Mouse (Mus musculus) megakaryocyte, embryonic 14.5 days (primary cell): ENCODE results near the gene Rab5a.

ENCODE experiments used
- FLI1 ChIP-seq: IDR thresholded peaks from 2 replicates; pipeline ENCODE4 v1.6.1; 2012; ENCODE audit warnings: low read length, inconsistent platforms, mixed read lengths
- GATA1 ChIP-seq: IDR thresholded peaks from 3 replicates; pipeline ENCODE4 v1.6.1; 2012; ENCODE audit warnings: mixed read lengths, low read length, inconsistent platforms, borderline replicate concordance

DNA sequence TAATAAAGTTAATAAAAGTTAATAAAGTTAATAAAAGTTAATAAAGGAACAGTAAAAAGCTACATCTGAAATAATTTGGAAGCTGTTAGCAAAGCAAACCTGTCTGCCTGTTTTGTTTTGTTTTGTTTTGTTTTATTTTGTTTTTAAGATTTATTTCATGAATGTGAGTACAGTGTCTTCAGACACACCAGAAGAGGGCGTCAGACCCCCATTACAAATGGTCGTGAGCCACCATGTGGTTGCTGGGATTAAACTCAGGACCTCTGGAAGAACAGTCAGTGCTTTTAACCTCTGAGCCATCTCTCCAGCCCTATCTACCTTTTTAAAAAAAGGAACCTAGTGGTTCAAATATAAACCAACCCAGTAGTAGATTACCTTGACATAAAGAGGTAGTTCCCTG lies 52.1 kb downstream of the Rab5a start:
- TF ChIP-seq GATA1 (no peak), FLI1 (no peak)
